Mouse (Mus musculus): ENCODE results near the gene Cnpy1.

The Cnpy1 gene

GRCm38 (mm10) chr5:28245574-28245973 lies at the start of gene Cnpy1:
Gene Cnpy1, minus strand, starts transcription at chr5:28245806.
- DNase-seq = no peak

GRCm38 (mm10) chr5:28293990-28294389 lies 48.4 kb upstream of the Cnpy1 start:
- DNase-seq = peak; percentile 93

- DNase-seq = no peak
Measured at GRCm38 (mm10) chr5:28292281-28292680, 46.7 kb upstream of the Cnpy1 start.

- DNase-seq = no peak
Measured at GRCm38 (mm10) chr5:28291118-28291850, 45.7 kb upstream of the Cnpy1 start.

GRCm38 (mm10) chr5:28290630-28291029 lies 45.0 kb upstream of the Cnpy1 start:
- DNase-seq = no peak

GRCm38 (mm10) chr5:28289111-28289510 lies 43.5 kb upstream of the Cnpy1 start:
- DNase-seq = no peak

GRCm38 (mm10) chr5:28277279-28277678 lies 31.7 kb upstream of the Cnpy1 start:
- DNase-seq = no peak

- DNase-seq = no peak
Measured at GRCm38 (mm10) chr5:28272836-28273235, 27.2 kb upstream of the Cnpy1 start.

- peak; percentile 38 for DNase-seq
Measured at GRCm38 (mm10) chr5:28269469-28269991, 23.9 kb upstream of the Cnpy1 start.

GRCm38 (mm10) chr5:28267576-28267975 lies 22.0 kb upstream of the Cnpy1 start:
- no peak for DNase-seq

GRCm38 (mm10) chr5:28265653-28266052 lies 20.0 kb upstream of the Cnpy1 start:
- no peak for DNase-seq

- DNase-seq = no peak
Measured at GRCm38 (mm10) chr5:28263852-28264251, 18.2 kb upstream of the Cnpy1 start.

GRCm38 (mm10) chr5:28262070-28262469 lies 16.5 kb upstream of the Cnpy1 start:
- DNase-seq = no peak

GRCm38 (mm10) chr5:28259939-28260338 lies 14.3 kb upstream of the Cnpy1 start:
- DNase-seq = no peak

GRCm38 (mm10) chr5:28259385-28259784 lies 13.8 kb upstream of the Cnpy1 start:
- no peak for DNase-seq

- DNase-seq = no peak
Measured at GRCm38 (mm10) chr5:28257816-28258215, 12.2 kb upstream of the Cnpy1 start.

- DNase-seq = no peak
Measured at GRCm38 (mm10) chr5:28252999-28253398, 7.4 kb upstream of the Cnpy1 start.

GRCm38 (mm10) chr5:28252260-28252659 lies 6.7 kb upstream of the Cnpy1 start:
- DNase-seq = no peak

- no peak for DNase-seq
Measured at GRCm38 (mm10) chr5:28251211-28251764, 5.7 kb upstream of the Cnpy1 start.

- DNase-seq = no peak
Measured at GRCm38 (mm10) chr5:28250479-28250878, 4.9 kb upstream of the Cnpy1 start.

GRCm38 (mm10) chr5:28245121-28245520 lies 485 bp downstream of the Cnpy1 start:
- no peak for DNase-seq

- no peak for DNase-seq
Measured at GRCm38 (mm10) chr5:28243501-28244177, 2.0 kb downstream of the Cnpy1 start.

- no peak for DNase-seq
Measured at GRCm38 (mm10) chr5:28241423-28241822, 4.2 kb downstream of the Cnpy1 start.

- no peak for DNase-seq
Measured at GRCm38 (mm10) chr5:28239829-28240228, 5.8 kb downstream of the Cnpy1 start.
